Mouse (Mus musculus) hindbrain, embryonic 14.5 days (tissue): ENCODE measurements around the gene Lsp1. TPM values are rescaled to one million over a fixed set of nuclear protein-coding genes. Genes with fewer than 3 reads are reported as not detected.
A peak's percentile ranks its signal among the peaks of the same experiment; 100 is the strongest.

Experiments used
- ATAC-seq: fragments of 200-750 bp; cut with Nextera tagmentation; 2 replicates; pipeline ENCODE4 v1.8.0; 2017; ENCODE audit warnings: moderate number of reproducible peaks, mild to moderate bottlenecking, moderate TSS enrichment, moderate library complexity; ENCODE audit not compliant: low FRiP score
- DNase-seq: peaks from one replicate; pipeline ENCODE4 v3.0.0-alpha.2; 2015; ENCODE audit warnings: low spot score
- H3K27ac ChIP-seq: fragments of 300-500 bp; sonication (generic); 2 replicates; pipeline ENCODE4 v1.5.1; 2014; ENCODE audit warnings: mild to moderate bottlenecking, moderate library complexity
- H3K27me3 ChIP-seq: fragments of 300-500 bp; sonication (generic); 2 replicates; pipeline ENCODE4 v1.6.1; 2014; ENCODE audit warnings: mild to moderate bottlenecking, low read length, mixed read lengths; ENCODE audit not compliant: control insufficient read depth, insufficient read depth
- H3K36me3 ChIP-seq: fragments of 300-500 bp; sonication (generic); replicated peaks from 2 replicates; pipeline ENCODE4 v1.6.1; 2014; ENCODE audit not compliant: control insufficient read depth, insufficient read depth
- H3K4me1 ChIP-seq: fragments of 300-500 bp; sonication (generic); replicated peaks from 2 replicates; pipeline ENCODE4 v1.6.1; 2014; ENCODE audit warnings: antibody characterized with exemption, low read length, mixed read lengths; ENCODE audit not compliant: control insufficient read depth, insufficient read depth
- H3K4me2 ChIP-seq: fragments of 300-500 bp; sonication (generic); replicated peaks from 2 replicates; pipeline ENCODE4 v1.6.1; 2014; ENCODE audit warnings: mild to moderate bottlenecking, moderate library complexity
- H3K4me3 ChIP-seq: fragments of 300-500 bp; sonication (generic); replicated peaks from 2 replicates; pipeline ENCODE4 v1.5.1; 2014; ENCODE audit warnings: mild to moderate bottlenecking, low read length
- H3K9ac ChIP-seq: fragments of 300-500 bp; sonication (generic); 2 replicates; pipeline ENCODE4 v1.6.1; 2014
- H3K9me3 ChIP-seq: fragments of 300-500 bp; sonication (generic); 2 replicates; pipeline ENCODE4 v1.6.1; 2016; ENCODE audit warnings: low read length; ENCODE audit not compliant: control insufficient read depth
- WGBS: fragments of 180-500 bp; shearing (Covaris S2); extraction: QIAGEN DNeasy Blood & Tissue Kit; methylation state at CpG from one replicate; pipeline ENCODE4 v1.1.7; 2014; 5-methylcytosine and 5-hydroxymethylcytosine counted together
- polyA plus RNA-seq: library from polyadenylated mRNA; unstranded; fragments of >200 nt; fragmentation: Nextera tagmentation; extraction: Ambion mirVana; gene quantifications from 2 replicates; pipeline ENCODE4 v1.2.1, GENCODE M21; 2014

Gene Lsp1
- polyA plus RNA-seq, 1 experiment from 2014 or later = 8.2 TPM

DNA sequence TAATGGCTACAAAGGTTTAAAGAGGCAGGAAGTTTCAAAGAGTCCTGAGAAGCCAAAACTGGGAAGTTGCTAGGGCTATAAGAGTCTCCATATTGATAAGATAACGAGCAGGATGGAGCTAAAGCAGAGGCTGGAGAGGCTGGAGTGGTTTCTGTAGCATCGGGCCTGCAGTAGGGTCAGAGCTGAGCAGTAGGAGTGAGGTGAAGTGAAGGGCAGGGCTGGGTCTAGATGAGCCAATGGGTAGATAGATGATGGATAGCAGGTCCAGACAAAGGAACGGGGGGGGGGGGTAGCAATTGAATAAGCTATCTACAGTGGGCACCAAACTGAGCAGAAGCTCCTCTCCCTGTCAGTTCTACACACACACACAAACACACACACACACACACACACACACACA lies 56.9 kb downstream of the Lsp1 start:
- Histone ChIP-seq H3K9me3 (no peaks in the 10 kb centered on the region), H3K27me3 (no peaks in the 10 kb centered on the region), H3K4me3 (no peak overlapping the region), H3K4me1 (peaks cover 12% of the 10 kb centered on the region), H3K9ac (no peak overlapping the region), H3K4me2 (no peak overlapping the region), H3K36me3 (no peaks in the 10 kb centered on the region), H3K27ac (no peak overlapping the region)
- no peak for DNase-seq
- 84% methylated on average over 3 of the region's 3 CpGs for WGBS
- ATAC-seq = no peak

DNA sequence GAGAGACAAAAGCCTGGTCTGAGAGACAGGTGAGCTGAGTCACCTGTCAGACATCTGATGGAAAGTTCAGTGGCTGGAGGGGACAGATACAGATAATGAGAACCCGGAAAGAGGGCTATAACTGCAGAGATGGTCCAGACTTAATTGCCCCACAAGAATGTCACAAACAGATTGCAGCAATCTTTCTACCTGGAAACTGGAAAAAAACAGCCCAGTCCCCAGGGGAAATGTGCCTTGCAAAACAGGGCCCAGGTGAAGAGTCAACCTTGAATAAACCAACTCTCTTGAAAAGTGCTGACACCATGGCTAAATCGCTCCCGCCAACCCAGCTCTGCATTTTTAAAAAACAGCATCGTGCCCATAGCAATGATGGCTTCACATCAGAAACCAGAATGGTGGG lies 59.7 kb downstream of the Lsp1 start:
- H3K27me3 ChIP-seq = no peaks in the 10 kb centered on the region
- H3K4me1 ChIP-seq = peaks cover 12% of the 10 kb centered on the region
- no peak overlapping the region for H3K9ac ChIP-seq
- no peak overlapping the region for H3K4me2 ChIP-seq
- no peaks in the 10 kb centered on the region for H3K9me3 ChIP-seq
- H3K36me3 ChIP-seq = no peaks in the 10 kb centered on the region
- ATAC-seq (no peak), DNase-seq (no peak)
- 94% methylated on average over 4 of the region's 4 CpGs for WGBS
- H3K27ac ChIP-seq = no peak overlapping the region
- no peak overlapping the region for H3K4me3 ChIP-seq

DNA sequence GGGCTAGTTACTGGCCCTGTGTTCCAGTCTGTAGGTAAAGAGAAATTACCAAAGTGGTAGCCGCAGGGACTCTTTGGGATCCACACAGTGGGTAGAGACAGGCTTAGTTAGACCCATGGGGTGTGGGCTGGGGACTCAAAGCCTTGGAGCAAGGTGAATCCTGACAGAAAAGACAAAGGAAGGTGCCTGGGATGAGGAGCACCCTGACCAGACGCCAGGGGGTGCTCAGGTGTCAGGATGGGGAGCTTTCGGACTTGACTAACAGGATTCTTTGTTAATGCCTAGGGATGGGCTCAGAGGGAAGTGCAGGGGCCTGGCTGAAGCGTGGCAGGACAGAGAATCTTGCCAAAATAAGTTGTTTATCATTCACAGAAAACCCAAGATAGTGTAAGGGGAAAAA lies 61.7 kb downstream of the Lsp1 start:
- H3K4me3 ChIP-seq = no peak overlapping the region
- H3K36me3 ChIP-seq = no peaks in the 10 kb centered on the region
- H3K27ac ChIP-seq = no peak overlapping the region
- no peak overlapping the region for H3K9ac ChIP-seq
- H3K9me3 ChIP-seq = no peaks in the 10 kb centered on the region
- WGBS = 33% methylated on average over 4 of the region's 4 CpGs
- H3K4me1 ChIP-seq = no peaks in the 10 kb centered on the region
- H3K4me2 ChIP-seq = no peak overlapping the region
- DNase-seq (no peak), ATAC-seq (no peak)
- no peaks in the 10 kb centered on the region for H3K27me3 ChIP-seq

DNA sequence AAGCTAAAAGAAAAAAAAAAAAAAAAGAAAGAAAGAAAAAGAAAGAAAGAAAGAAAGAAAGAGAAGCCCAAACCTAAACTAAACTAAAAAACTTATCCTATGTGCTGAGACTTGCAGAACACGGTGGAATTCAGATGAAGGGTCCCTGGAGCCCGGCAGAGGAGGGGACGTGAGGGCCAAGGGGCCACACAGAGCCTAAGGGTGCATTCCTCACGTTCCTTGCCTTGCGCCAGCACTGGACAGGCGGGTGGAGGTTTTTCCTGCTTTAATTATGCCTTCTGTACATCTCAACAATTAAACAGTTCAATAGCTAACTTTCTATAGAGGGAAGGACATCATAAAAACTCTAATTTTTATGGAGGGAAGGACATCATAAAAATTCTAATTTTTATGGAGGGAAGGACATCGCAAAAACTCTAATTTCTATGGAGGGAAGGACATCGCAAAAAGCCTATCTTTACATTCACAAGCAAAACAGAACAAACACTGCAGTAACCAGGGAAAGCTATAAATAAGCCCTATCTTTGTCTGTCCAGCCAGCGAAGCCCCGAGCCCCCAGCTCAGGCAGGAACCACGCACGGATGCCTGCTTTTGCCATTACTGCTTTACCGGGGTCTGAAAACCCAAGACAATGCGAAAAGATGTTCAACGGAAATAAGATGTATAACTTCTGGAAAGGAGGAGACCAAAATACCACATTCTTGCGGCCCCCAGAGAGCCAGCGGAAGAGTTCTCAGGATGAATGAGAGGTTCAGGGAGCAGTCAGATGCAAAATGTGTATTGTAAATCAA lies 62.8 kb downstream of the Lsp1 start:
- no peaks in the 10 kb centered on the region for H3K4me1 ChIP-seq
- H3K27ac ChIP-seq = 0 out of 2 replicates have a peak overlapping the region, but pooled peaks have one; percentile 20
- no peaks in the 10 kb centered on the region for H3K9me3 ChIP-seq
- H3K4me2 ChIP-seq = no peak overlapping the region
- no peaks in the 10 kb centered on the region for H3K36me3 ChIP-seq
- H3K4me3 ChIP-seq = no peak overlapping the region
- WGBS = 56% methylated on average over 17 of the region's 17 CpGs
- ATAC-seq (no peak), DNase-seq (no peak)
- H3K27me3 ChIP-seq = no peaks in the 10 kb centered on the region
- H3K9ac ChIP-seq = no peak overlapping the region

DNA sequence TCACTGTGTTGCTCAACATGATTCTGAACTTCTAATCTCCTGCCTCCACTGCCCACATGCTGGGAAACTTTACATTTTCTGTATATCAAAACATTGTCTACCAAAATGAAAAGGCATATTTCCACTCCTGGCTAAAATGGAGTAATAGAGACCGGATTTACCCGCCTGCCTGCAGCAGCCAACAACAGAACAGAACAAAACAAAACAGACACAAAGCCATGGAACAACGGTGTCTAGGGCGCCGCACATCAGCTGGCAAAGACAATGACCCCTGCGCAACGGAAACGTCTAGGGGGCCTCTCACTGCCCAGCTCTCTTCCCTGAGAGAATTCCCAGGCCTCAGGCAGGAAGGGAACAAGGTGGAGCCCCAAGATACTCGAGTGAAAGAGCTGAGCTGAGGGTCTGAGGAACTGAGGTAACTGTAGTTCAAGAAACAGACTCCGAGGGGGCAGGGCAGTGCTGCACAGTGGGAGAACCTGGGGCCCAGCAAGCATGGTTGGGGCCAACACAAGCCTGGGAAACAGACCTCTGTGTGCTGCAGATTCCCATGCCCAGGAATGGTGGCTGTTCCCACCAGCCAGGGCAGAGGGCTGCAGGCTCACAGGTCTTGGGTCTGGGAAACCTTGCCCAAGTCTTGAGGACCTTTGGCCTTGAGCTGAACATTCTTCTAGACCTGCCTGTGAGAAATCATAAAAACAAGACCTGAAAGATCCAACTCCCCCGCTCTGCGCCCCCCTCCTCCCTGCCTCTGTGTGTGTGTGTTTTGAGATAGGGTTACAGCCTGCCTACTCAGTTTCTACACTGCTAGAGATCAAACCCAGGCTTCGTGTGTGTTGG lies 65.0 kb downstream of the Lsp1 start:
- no peak for ATAC-seq

DNA sequence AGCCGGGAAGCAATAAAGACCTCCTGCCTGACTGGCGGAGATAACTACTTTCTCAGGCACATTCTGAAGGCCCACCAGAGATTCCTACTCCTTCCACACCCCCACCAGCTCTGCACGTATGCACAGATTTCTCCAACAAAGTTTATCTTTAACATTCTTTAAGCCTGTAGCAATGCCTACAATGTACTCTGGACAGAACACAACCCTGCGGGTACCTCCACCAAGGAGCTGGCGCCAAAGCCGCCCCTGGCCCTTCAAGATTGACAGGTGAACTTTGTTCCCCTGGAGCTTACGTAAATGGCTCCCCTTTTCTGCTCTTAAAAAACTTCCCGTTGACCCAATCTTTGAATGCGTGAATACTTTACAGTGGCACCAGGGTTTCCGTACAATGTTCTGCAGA lies 68.7 kb downstream of the Lsp1 start:
- H3K27ac ChIP-seq = no peak overlapping the region
- no peak overlapping the region for H3K4me2 ChIP-seq
- no peaks in the 10 kb centered on the region for H3K27me3 ChIP-seq
- no peak overlapping the region for H3K4me3 ChIP-seq
- DNase-seq (no peak), ATAC-seq (no peak)
- no peaks in the 10 kb centered on the region for H3K36me3 ChIP-seq
- H3K4me1 ChIP-seq = peaks cover 13% of the 10 kb centered on the region
- H3K9ac ChIP-seq = no peak overlapping the region
- H3K9me3 ChIP-seq = no peaks in the 10 kb centered on the region
- 64% methylated on average over 10 of the region's 10 CpGs for WGBS

More for the DNA sequence above, 65.0 kb downstream of the Lsp1 start:
- H3K4me2 ChIP-seq = no peak overlapping the region
- no peak overlapping the region; the same call in 1 of the 2 replicates for H3K27ac ChIP-seq
- no peak overlapping the region for H3K9ac ChIP-seq
- 22% methylated on average over 13 of the region's 13 CpGs for WGBS
- no peak for DNase-seq
- H3K36me3 ChIP-seq = no peaks in the 10 kb centered on the region
- no peaks in the 10 kb centered on the region for H3K27me3 ChIP-seq
- H3K4me3 ChIP-seq = no peak overlapping the region
- H3K9me3 ChIP-seq = no peaks in the 10 kb centered on the region
- H3K4me1 ChIP-seq = no peaks in the 10 kb centered on the region

DNA sequence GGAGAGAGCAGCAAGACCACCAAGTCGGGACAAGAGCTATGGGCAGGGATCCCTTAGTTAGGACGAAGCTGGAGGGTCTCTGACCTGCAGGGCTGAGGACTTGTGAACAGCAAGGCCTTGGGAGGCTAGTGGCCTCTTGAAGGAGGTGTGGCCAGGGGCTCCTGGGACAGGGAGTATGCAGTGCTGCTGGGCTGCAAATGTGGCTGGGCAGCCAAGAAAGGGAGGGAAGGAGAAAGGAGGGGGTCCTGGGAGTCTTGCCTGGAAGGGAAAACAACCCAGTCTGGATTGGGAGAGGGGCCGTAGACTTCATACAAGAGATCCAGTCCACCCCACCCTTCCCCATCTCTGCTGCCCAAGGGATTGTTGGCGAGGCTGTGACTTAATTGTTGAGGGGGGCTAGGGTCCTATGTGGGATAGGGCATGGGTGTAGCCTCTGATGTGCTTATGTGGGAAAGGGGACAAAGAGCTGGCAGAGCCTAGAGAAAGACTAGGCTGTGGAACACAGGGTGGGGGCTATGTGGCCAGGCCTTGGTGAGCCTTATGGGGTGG lies 71.4 kb downstream of the Lsp1 start:
- peak; percentile 15; the same call in 1 of the 2 replicates for ATAC-seq
- Histone ChIP-seq H3K27ac (no peak overlapping the region), H3K4me2 (no peak overlapping the region)

DNA sequence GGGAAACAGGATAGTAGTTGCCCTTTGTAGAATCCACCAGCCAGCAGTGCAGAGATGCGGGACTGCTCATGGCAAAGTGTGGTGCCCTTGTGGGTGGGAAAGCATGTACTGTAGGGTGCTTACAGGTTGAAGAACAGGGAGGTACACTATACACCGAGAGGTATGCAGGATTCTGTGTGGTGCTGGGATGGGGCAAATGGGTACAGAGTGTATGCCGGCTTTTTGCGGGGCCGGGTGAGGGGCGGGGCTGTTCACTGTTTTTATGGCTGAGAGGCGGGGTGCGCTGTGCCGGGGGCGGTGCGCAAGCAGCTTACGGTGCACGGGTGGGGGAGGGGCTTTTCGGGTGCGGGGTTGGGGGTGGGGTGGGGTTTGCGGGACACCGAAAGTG lies 72.1 kb downstream of the Lsp1 start, which contains the start of gene Mrpl23:
Gene Mrpl23 (plus strand): TSS at position 16 of the 388 bp plus-strand sequence.
- H3K9me3 ChIP-seq = no peaks in the 10 kb centered on the region
- H3K4me3 ChIP-seq = peak within 1 kb of the TSS; percentile 67
- H3K4me1 ChIP-seq = peaks cover 16% of the 10 kb centered on the region
- H3K9ac ChIP-seq = peak within 1 kb of the TSS; percentile 76
- peaks cover 10% of the 10 kb centered on the region; the same call in 1 of the 2 replicates for H3K36me3 ChIP-seq
- DNase-seq (no peak), ATAC-seq (peak; percentile 76)
- H3K27ac ChIP-seq = peak within 1 kb of the TSS; percentile 75
- WGBS = 8% methylated on average over 14 of the region's 17 CpGs
- H3K27me3 ChIP-seq = no peaks in the 10 kb centered on the region
- peak within 1 kb of the TSS; percentile 72 for H3K4me2 ChIP-seq

More for the DNA sequence above, 71.4 kb downstream of the Lsp1 start:
- peaks cover 6% of the 10 kb centered on the region; the same call in 1 of the 2 replicates for H3K36me3 ChIP-seq
- H3K4me1 ChIP-seq = peaks cover 16% of the 10 kb centered on the region
- H3K27me3 ChIP-seq = no peaks in the 10 kb centered on the region
- H3K9ac ChIP-seq = no peak overlapping the region
- no peak for DNase-seq
- H3K4me3 ChIP-seq = no peak overlapping the region
- H3K9me3 ChIP-seq = no peaks in the 10 kb centered on the region
- 85% methylated on average over 4 of the region's 4 CpGs for WGBS
